Mouse (Mus musculus) frontal cortex, postnatal 10 days (tissue): ENCODE measurements around the gene Sox1.

ENCODE experiments used
- DNase-seq, 2 experiments: peaks; one replicate each; pipeline ENCODE4 v3.0.0; 2022; ENCODE audit warnings: low spot score in 2 of 2, mixed read lengths in 1 of 2

Sox1 gene

GRCm38 (mm10) chr8:12389116-12389471 lies 6.0 kb upstream of the Sox1 start:
- no peak for DNase-seq

- no peak for DNase-seq
These were observed 5.1 kb upstream of the Sox1 start for GRCm38 (mm10) chr8:12389801-12390639.

- DNase-seq, result no peak
These were observed 4.3 kb upstream of the Sox1 start for GRCm38 (mm10) chr8:12390640-12391365.

GRCm38 (mm10) chr8:12391366-12392250 lies 3.5 kb upstream of the Sox1 start:
- DNase-seq, result no peak

GRCm38 (mm10) chr8:12392801-12393200 lies 2.3 kb upstream of the Sox1 start:
- DNase-seq, result no peak

- no peak for DNase-seq
These were observed 602 bp upstream of the Sox1 start for GRCm38 (mm10) chr8:12394385-12395000.

- no peak for DNase-seq
These were observed 1.6 kb downstream of the Sox1 start for GRCm38 (mm10) chr8:12396501-12397345.

GRCm38 (mm10) chr8:12397346-12397925 lies 2.3 kb downstream of the Sox1 start:
- no peak for DNase-seq

- DNase-seq, result no peak
These were observed 3.2 kb downstream of the Sox1 start for GRCm38 (mm10) chr8:12398011-12398945.

GRCm38 (mm10) chr8:12399421-12400205 lies 4.5 kb downstream of the Sox1 start:
- DNase-seq, result no peak

GRCm38 (mm10) chr8:12400611-12401390 lies 5.7 kb downstream of the Sox1 start:
- DNase-seq, result peak in 1 of 2 experiments; percentile 60

GRCm38 (mm10) chr8:12401391-12402270 lies 6.5 kb downstream of the Sox1 start:
- DNase-seq, result no peak

GRCm38 (mm10) chr8:12402709-12403108 lies 7.6 kb downstream of the Sox1 start:
- DNase-seq, result no peak

- DNase-seq, result no peak
These were observed 12.9 kb downstream of the Sox1 start for GRCm38 (mm10) chr8:12408020-12408419.

- DNase-seq, result no peak
These were observed 14.9 kb downstream of the Sox1 start for GRCm38 (mm10) chr8:12409976-12410375.

- DNase-seq, result no peak
These were observed 22.0 kb downstream of the Sox1 start for GRCm38 (mm10) chr8:12417056-12417455.

GRCm38 (mm10) chr8:12420537-12420936 lies 25.4 kb downstream of the Sox1 start:
- DNase-seq, result no peak
